Mouse (Mus musculus) forebrain, embryonic 14.5 days (tissue): Measurements from ENCODE around the gene Erbb3. TPM values are rescaled to one million over a fixed set of nuclear protein-coding genes. Genes with fewer than 3 reads are reported as not detected.

Source experiments
- ATAC-seq: fragments of 200-750 bp; cut with Nextera tagmentation; 2 replicates; pipeline ENCODE4 v1.8.0; 2017; ENCODE audit warnings: mild to moderate bottlenecking, moderate library complexity
- DNase-seq: peaks from one replicate; pipeline ENCODE4 v3.0.0-alpha.2; 2015; ENCODE audit warnings: low spot score
- H3K27ac ChIP-seq: fragments of 300-500 bp; sonication (generic); 2 replicates; pipeline ENCODE4 v1.5.1; 2014; ENCODE audit warnings: low read depth, mild to moderate bottlenecking, control low read depth, low read length, moderate library complexity
- H3K27me3 ChIP-seq: fragments of 300-500 bp; sonication (generic); replicated peaks from 2 replicates; pipeline ENCODE4 v1.6.1; 2014; ENCODE audit warnings: low read length, control low read depth, mixed read lengths; ENCODE audit not compliant: control insufficient read depth, insufficient read depth
- H3K36me3 ChIP-seq: fragments of 300-500 bp; sonication (generic); 2 replicates; pipeline ENCODE4 v1.6.1; 2014; ENCODE audit warnings: low read length, control low read depth; ENCODE audit not compliant: control insufficient read depth, insufficient read depth
- H3K4me1 ChIP-seq: fragments of 300-500 bp; sonication (generic); 2 replicates; pipeline ENCODE4 v1.6.1; 2014; ENCODE audit warnings: antibody characterized with exemption, low read length, control low read depth; ENCODE audit not compliant: control insufficient read depth, insufficient read depth
- H3K4me2 ChIP-seq: fragments of 300-500 bp; sonication (generic); 2 replicates; pipeline ENCODE4 v1.6.1; 2014; ENCODE audit warnings: mild to moderate bottlenecking, control low read depth, low read length
- H3K4me3 ChIP-seq: fragments of 300-500 bp; sonication (generic); 2 replicates; pipeline ENCODE4 v1.5.1; 2014; ENCODE audit warnings: low read depth, low read length, control low read depth
- H3K9ac ChIP-seq: fragments of 300-500 bp; sonication (generic); 2 replicates; pipeline ENCODE4 v1.6.1; 2014; ENCODE audit warnings: mild to moderate bottlenecking, low read length, control low read depth, moderate library complexity
- H3K9me3 ChIP-seq: fragments of 300-500 bp; sonication (generic); replicated peaks from 2 replicates; pipeline ENCODE4 v1.6.1; 2016; ENCODE audit warnings: low read length, control low read depth, mixed read lengths; ENCODE audit not compliant: control insufficient read depth
- WGBS: fragments of 180-500 bp; shearing (Covaris S2); extraction: QIAGEN DNeasy Blood & Tissue Kit; methylation state at CpG from one replicate; pipeline ENCODE4 v1.1.7; 2014; 5-methylcytosine and 5-hydroxymethylcytosine counted together
- polyA plus RNA-seq: library from polyadenylated mRNA; unstranded; fragments of >200 nt; fragmentation: Nextera tagmentation; extraction: Ambion mirVana; gene quantifications from 2 replicates; pipeline ENCODE4 v1.2.1, GENCODE M21; 2014

Gene Erbb3
- polyA plus RNA-seq, 1 experiment from 2014 or later = 0.17 TPM

- Histone ChIP-seq H3K9ac (no peak overlapping the region), H3K36me3 (no peaks in the 10 kb centered on the region), H3K27me3 (peaks cover 16% of the 10 kb centered on the region), H3K27ac (no peak overlapping the region), H3K9me3 (no peaks in the 10 kb centered on the region), H3K4me1 (peaks cover 2% of the 10 kb centered on the region; the same call in 1 of the 2 replicates), H3K4me2 (no peak overlapping the region), H3K4me3 (no peak overlapping the region)
- 42% methylated on average over 5 of the region's 5 CpGs for WGBS
- ATAC-seq (no peak), DNase-seq (no peak)
Observed at GRCm38 (mm10) chr10:128592797-128593196, 3.3 kb upstream of the Erbb3 start.

- H3K4me2 ChIP-seq = no peak overlapping the region
- H3K27ac ChIP-seq = no peak overlapping the region
- DNase-seq (no peak), ATAC-seq (no peak)
- no peak overlapping the region for H3K9ac ChIP-seq
- H3K9me3 ChIP-seq = no peaks in the 10 kb centered on the region
- no peak overlapping the region for H3K4me3 ChIP-seq
- H3K27me3 ChIP-seq = peaks cover 21% of the 10 kb centered on the region
- 90% methylated on average over 6 of the region's 6 CpGs for WGBS
- H3K4me1 ChIP-seq = peaks cover 2% of the 10 kb centered on the region; the same call in 1 of the 2 replicates
- H3K36me3 ChIP-seq = no peaks in the 10 kb centered on the region
Observed at GRCm38 (mm10) chr10:128591436-128591835, 2.0 kb upstream of the Erbb3 start.

- Histone ChIP-seq H3K27me3 (peaks cover 21% of the 10 kb centered on the region), H3K4me1 (peaks cover 2% of the 10 kb centered on the region; the same call in 1 of the 2 replicates), H3K36me3 (no peaks in the 10 kb centered on the region), H3K4me3 (peak overlapping the region; percentile 59), H3K4me2 (peak overlapping the region; percentile 94), H3K27ac (0 out of 2 replicates have a peak overlapping the region, but pooled peaks have one; percentile 5), H3K9me3 (no peaks in the 10 kb centered on the region), H3K9ac (peak overlapping the region; percentile 56)
- under 1% methylated on average over 42 of the region's 43 CpGs for WGBS
- ATAC-seq = peak; percentile 84
- DNase-seq = peak; percentile 80
Observed at GRCm38 (mm10) chr10:128590193-128590690, 790 bp upstream of the Erbb3 start.

- Histone ChIP-seq H3K9ac (peak overlapping the region; percentile 56; the same call in 1 of the 2 replicates), H3K27ac (no peak overlapping the region), H3K9me3 (no peaks in the 10 kb centered on the region), H3K4me3 (peak overlapping the region; percentile 59), H3K4me2 (peak overlapping the region; percentile 94), H3K36me3 (no peaks in the 10 kb centered on the region), H3K4me1 (peaks cover 2% of the 10 kb centered on the region; the same call in 1 of the 2 replicates), H3K27me3 (peaks cover 21% of the 10 kb centered on the region)
- ATAC-seq (0 out of 2 replicates have a peak, but pooled peaks have one; percentile 33), DNase-seq (no peak)
- 2% methylated on average over 23 of the region's 23 CpGs for WGBS
Observed at GRCm38 (mm10) chr10:128588775-128589463, 533 bp downstream of the Erbb3 start.

GRCm38 (mm10) chr10:128588136-128588535 lies 1.3 kb downstream of the Erbb3 start:
- peaks cover 2% of the 10 kb centered on the region; the same call in 1 of the 2 replicates for H3K4me1 ChIP-seq
- 15% methylated on average over 1 of the region's 1 CpGs for WGBS
- no peak for ATAC-seq
- no peak overlapping the region for H3K4me3 ChIP-seq
- no peaks in the 10 kb centered on the region for H3K9me3 ChIP-seq
- no peak for DNase-seq
- peaks cover 21% of the 10 kb centered on the region for H3K27me3 ChIP-seq
- no peak overlapping the region for H3K4me2 ChIP-seq
- H3K27ac ChIP-seq = no peak overlapping the region
- no peak overlapping the region for H3K9ac ChIP-seq
- H3K36me3 ChIP-seq = no peaks in the 10 kb centered on the region

- H3K4me2 ChIP-seq = no peak overlapping the region
- WGBS = 58% methylated on average over 8 of the region's 8 CpGs
- no peak for DNase-seq
- no peak overlapping the region for H3K4me3 ChIP-seq
- H3K36me3 ChIP-seq = no peaks in the 10 kb centered on the region
- peaks cover 2% of the 10 kb centered on the region; the same call in 1 of the 2 replicates for H3K4me1 ChIP-seq
- H3K9ac ChIP-seq = no peak overlapping the region
- no peak for ATAC-seq
- H3K9me3 ChIP-seq = no peaks in the 10 kb centered on the region
- no peak overlapping the region for H3K27ac ChIP-seq
- H3K27me3 ChIP-seq = peaks cover 21% of the 10 kb centered on the region
Observed at GRCm38 (mm10) chr10:128587697-128588096, 1.8 kb downstream of the Erbb3 start.

- no peak overlapping the region for H3K4me3 ChIP-seq
- H3K9me3 ChIP-seq = no peaks in the 10 kb centered on the region
- H3K27ac ChIP-seq = no peak overlapping the region
- peaks cover 21% of the 10 kb centered on the region for H3K27me3 ChIP-seq
- no peaks in the 10 kb centered on the region for H3K36me3 ChIP-seq
- ATAC-seq (no peak), DNase-seq (no peak)
- H3K4me1 ChIP-seq = peaks cover 2% of the 10 kb centered on the region; the same call in 1 of the 2 replicates
- no peak overlapping the region for H3K4me2 ChIP-seq
- no peak overlapping the region for H3K9ac ChIP-seq
- WGBS = 59% methylated on average over 4 of the region's 4 CpGs
Observed at GRCm38 (mm10) chr10:128587120-128587519, 2.3 kb downstream of the Erbb3 start.

- Histone ChIP-seq H3K27me3 (peaks cover 21% of the 10 kb centered on the region), H3K4me1 (peaks cover 2% of the 10 kb centered on the region; the same call in 1 of the 2 replicates), H3K9me3 (no peaks in the 10 kb centered on the region), H3K36me3 (no peaks in the 10 kb centered on the region), H3K4me2 (no peak overlapping the region), H3K27ac (no peak overlapping the region), H3K4me3 (no peak overlapping the region), H3K9ac (no peak overlapping the region)
- DNase-seq (no peak), ATAC-seq (no peak)
- 9% methylated on average over 1 of the region's 1 CpGs for WGBS
Observed at GRCm38 (mm10) chr10:128586546-128586945, 2.9 kb downstream of the Erbb3 start.

GRCm38 (mm10) chr10:128584386-128584785 lies 5.1 kb downstream of the Erbb3 start:
- WGBS = 10% methylated on average over 4 of the region's 4 CpGs
- H3K27ac ChIP-seq = no peak overlapping the region
- no peaks in the 10 kb centered on the region for H3K4me1 ChIP-seq
- H3K4me3 ChIP-seq = no peak overlapping the region
- no peak for DNase-seq
- H3K9me3 ChIP-seq = no peaks in the 10 kb centered on the region
- no peak overlapping the region for H3K9ac ChIP-seq
- H3K36me3 ChIP-seq = no peaks in the 10 kb centered on the region
- H3K4me2 ChIP-seq = no peak overlapping the region
- ATAC-seq = no peak
- H3K27me3 ChIP-seq = peaks cover 20% of the 10 kb centered on the region
